Mouse (Mus musculus) heart, embryonic 15.5 days (tissue): ENCODE measurements around the gene Lctl. TPM values are rescaled to one million over a fixed set of nuclear protein-coding genes. Genes with fewer than 3 reads are reported as not detected.
A peak's percentile ranks its signal among the peaks of the same experiment; 100 is the strongest.
"Not testable (repeated sequence)": the region's sequence is repeated elsewhere in the genome, so short reads cannot be mapped to it uniquely, and the experiment has no call there.

Experiments
- ATAC-seq: fragments of 200-750 bp; cut with Nextera tagmentation; replicated peaks from 2 replicates; pipeline ENCODE4 v1.8.0; 2017; ENCODE audit warnings: low read depth, moderate TSS enrichment; ENCODE audit not compliant: insufficient number of reproducible peaks, insufficient read depth, low FRiP score
- H3K27ac ChIP-seq: fragments of 300-500 bp; sonication (generic); 2 replicates; pipeline ENCODE4 v1.5.1; 2015; ENCODE audit warnings: mild to moderate bottlenecking, inconsistent platforms
- H3K27me3 ChIP-seq: fragments of 300-500 bp; sonication (generic); 2 replicates; pipeline ENCODE4 v1.6.1; 2015; ENCODE audit warnings: inconsistent platforms
- H3K36me3 ChIP-seq: fragments of 300-500 bp; sonication (generic); 2 replicates; pipeline ENCODE4 v1.6.1; 2015; ENCODE audit warnings: mild to moderate bottlenecking, inconsistent platforms
- H3K4me1 ChIP-seq: fragments of 300-500 bp; sonication (generic); replicated peaks from 2 replicates; pipeline ENCODE4 v1.6.1; 2015; ENCODE audit warnings: inconsistent platforms
- H3K4me2 ChIP-seq: fragments of 300-500 bp; sonication (generic); 2 replicates; pipeline ENCODE4 v1.6.1; 2015; ENCODE audit warnings: inconsistent platforms, mild to moderate bottlenecking, moderate library complexity
- H3K4me3 ChIP-seq: fragments of 300-500 bp; sonication (generic); 2 replicates; pipeline ENCODE4 v1.5.1; 2015; ENCODE audit warnings: mild to moderate bottlenecking, inconsistent platforms
- H3K9ac ChIP-seq: fragments of 300-500 bp; sonication (generic); 2 replicates; pipeline ENCODE4 v1.6.1; 2015; ENCODE audit warnings: mild to moderate bottlenecking, inconsistent platforms
- H3K9me3 ChIP-seq: fragments of 300-500 bp; sonication (generic); replicated peaks from 2 replicates; pipeline ENCODE4 v1.6.1; 2016; ENCODE audit warnings: inconsistent platforms
- WGBS: fragments of 180-500 bp; shearing (Covaris S2); methylation state at CpG from one replicate; pipeline ENCODE4 v1.1.7; 2015; ENCODE audit warnings: mixed read lengths; 5-methylcytosine and 5-hydroxymethylcytosine counted together
- polyA plus RNA-seq: library from polyadenylated mRNA; unstranded; fragments of >200 nt; fragmentation: Nextera tagmentation; extraction: Ambion mirVana; gene quantifications from 2 replicates; pipeline ENCODE4 v1.2.1, GENCODE M21; 2015

Lctl gene
- polyA plus RNA-seq, 1 experiment from 2014 or later = 0.13 TPM

DNA sequence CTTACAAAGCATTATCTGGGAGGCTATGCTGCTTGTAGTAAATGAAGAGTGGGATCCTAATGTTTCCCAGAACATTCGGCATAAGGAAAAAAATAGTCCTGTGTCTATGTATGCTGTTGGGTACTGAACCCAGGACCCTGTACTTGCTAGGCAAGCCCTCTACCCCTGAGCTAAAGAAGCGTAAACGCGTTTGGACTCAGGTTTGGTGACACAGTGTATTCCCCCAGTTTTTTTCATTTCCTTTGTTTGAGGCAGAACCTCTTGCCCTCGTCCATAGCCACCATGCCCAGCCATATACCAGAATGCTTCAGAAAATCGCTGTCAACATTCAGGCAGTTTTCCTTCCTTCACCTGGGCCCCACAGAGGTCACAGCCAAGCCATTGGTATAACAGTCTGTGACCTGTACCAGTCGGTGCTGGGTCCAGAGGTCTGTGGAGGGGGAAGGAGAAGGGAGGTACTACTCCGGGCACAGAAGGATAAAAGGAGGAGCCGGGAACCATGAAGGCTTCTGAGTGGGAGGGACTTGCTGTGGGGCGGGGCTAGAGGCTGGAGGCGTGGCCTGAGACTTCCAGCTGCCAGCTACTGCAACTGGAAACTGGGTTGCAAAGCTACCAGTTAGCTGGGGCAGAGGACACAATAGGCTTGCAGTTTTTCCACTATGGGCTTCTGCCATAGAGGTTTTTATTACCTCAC is 3.8 kb downstream of the Lctl start:
- Histone ChIP-seq H3K9me3 (no peaks in the 10 kb centered on the region), H3K27me3 (no peaks in the 10 kb centered on the region), H3K4me1 (peaks cover 13% of the 10 kb centered on the region), H3K4me2 (no peak overlapping the region), H3K4me3 (no peak overlapping the region), H3K36me3 (no peaks in the 10 kb centered on the region), H3K9ac (no peak overlapping the region), H3K27ac (no peak overlapping the region)
- ATAC-seq = no peak
- WGBS = 38% methylated on average over 11 of the region's 11 CpGs

- Histone ChIP-seq H3K4me2 (no peak overlapping the region), H3K4me3 (no peak overlapping the region), H3K4me1 (peaks cover 9% of the 10 kb centered on the region; the same call in 1 of the 2 replicates), H3K9ac (no peak overlapping the region), H3K27ac (no peak overlapping the region), H3K27me3 (no peaks in the 10 kb centered on the region), H3K36me3 (no peaks in the 10 kb centered on the region), H3K9me3 (no peaks in the 10 kb centered on the region)
- no peak for ATAC-seq
- WGBS = 87% methylated on average over 10 of the region's 10 CpGs
Measured at GRCm38 (mm10) chr9:64122601-64123000, 5.7 kb downstream of the Lctl start.

DNA sequence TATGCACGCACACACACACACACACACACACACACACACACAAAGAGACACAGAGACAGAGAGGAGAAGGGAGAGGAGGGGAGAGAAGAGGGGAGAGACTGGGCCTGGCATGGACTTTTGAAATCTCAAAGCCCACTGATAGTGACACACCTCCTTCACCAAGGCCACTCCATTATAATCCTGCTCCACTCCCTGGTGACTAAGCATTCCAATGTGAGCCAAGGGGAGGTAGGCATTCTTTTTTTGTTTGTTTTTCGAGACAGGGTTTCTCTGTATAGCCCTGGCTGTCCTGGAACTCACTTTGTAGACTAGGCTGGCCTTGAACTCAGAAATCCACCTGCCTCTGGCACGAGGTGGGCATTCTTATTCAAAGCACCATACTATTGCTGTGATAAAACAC is 7.9 kb downstream of the Lctl start:
- H3K9me3 ChIP-seq, H3K9ac ChIP-seq, H3K4me2 ChIP-seq, H3K4me3 ChIP-seq, H3K36me3 ChIP-seq, H3K27ac ChIP-seq, H3K27me3 ChIP-seq, ATAC-seq, H3K4me1 ChIP-seq: not testable (repeated sequence)
- 55% methylated on average over 3 of the region's 3 CpGs for WGBS

- Histone ChIP-seq H3K9ac (no peak overlapping the region), H3K27me3 (no peaks in the 10 kb centered on the region), H3K36me3 (no peaks in the 10 kb centered on the region), H3K4me1 (peaks cover 9% of the 10 kb centered on the region; the same call in 1 of the 2 replicates), H3K4me3 (no peak overlapping the region), H3K9me3 (no peaks in the 10 kb centered on the region), H3K4me2 (no peak overlapping the region), H3K27ac (no peak overlapping the region)
- no peak; the same call in 1 of the 2 replicates for ATAC-seq
- 42% methylated on average over 3 of the region's 3 CpGs for WGBS
Measured at GRCm38 (mm10) chr9:64125307-64125706, 8.4 kb downstream of the Lctl start.

- Histone ChIP-seq H3K4me3 (no peak overlapping the region), H3K4me2 (peak overlapping the region; percentile 13; the same call in 1 of the 2 replicates), H3K36me3 (no peaks in the 10 kb centered on the region), H3K27ac (no peak overlapping the region), H3K9ac (no peak overlapping the region), H3K9me3 (no peaks in the 10 kb centered on the region), H3K4me1 (peaks cover 9% of the 10 kb centered on the region; the same call in 1 of the 2 replicates), H3K27me3 (no peaks in the 10 kb centered on the region)
- ATAC-seq = no peak
- 51% methylated on average over 12 of the region's 12 CpGs for WGBS
Measured at GRCm38 (mm10) chr9:64126121-64126520, 9.2 kb downstream of the Lctl start.

DNA sequence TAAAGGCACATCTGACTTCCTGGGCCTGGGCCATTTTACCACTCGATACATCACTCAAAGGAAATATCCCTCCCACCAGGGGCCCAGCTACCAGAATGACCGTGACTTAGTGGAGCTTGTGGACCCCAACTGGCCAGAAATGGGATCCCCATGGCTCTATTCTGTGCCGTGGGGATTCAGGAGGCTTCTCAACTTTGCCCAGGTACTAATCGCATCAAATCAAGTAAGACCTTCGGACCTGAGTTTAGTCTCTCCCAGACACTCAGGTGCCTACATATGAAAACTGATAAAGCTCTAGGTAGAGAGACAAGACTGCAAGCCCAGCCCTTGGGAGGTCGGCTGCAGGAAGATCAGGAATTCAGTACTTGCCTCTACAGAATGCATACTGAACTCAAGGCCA is 14.7 kb downstream of the Lctl start:
- no peaks in the 10 kb centered on the region for H3K4me1 ChIP-seq
- H3K4me3 ChIP-seq = no peak overlapping the region
- no peak overlapping the region for H3K27ac ChIP-seq
- no peaks in the 10 kb centered on the region for H3K9me3 ChIP-seq
- no peak for ATAC-seq
- no peaks in the 10 kb centered on the region for H3K27me3 ChIP-seq
- no peak overlapping the region for H3K4me2 ChIP-seq
- 78% methylated on average over 6 of the region's 6 CpGs for WGBS
- no peak overlapping the region for H3K9ac ChIP-seq
- peaks cover under 1% of the 10 kb centered on the region; the same call in 1 of the 2 replicates for H3K36me3 ChIP-seq

DNA sequence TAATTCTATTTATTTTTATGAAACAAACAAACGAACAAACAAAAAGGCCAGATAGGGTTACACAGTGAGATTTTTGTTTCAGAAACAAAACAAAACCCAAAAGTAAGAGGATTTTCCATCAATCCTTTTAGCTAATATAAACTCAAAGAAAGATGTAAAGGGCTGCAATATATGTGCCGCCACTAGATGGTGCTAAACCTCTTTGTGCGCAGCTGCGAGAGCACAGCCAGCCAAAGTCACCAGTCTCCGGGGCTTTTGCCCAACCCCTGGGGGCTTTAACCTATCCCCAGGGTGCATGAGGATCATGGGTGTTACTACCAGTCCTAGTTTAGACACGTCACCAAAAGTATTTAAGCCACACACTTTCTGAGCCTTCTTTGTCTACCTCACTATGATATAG is 21.9 kb downstream of the Lctl start:
- not testable (repeated sequence) for H3K27ac ChIP-seq, H3K27me3 ChIP-seq, H3K4me1 ChIP-seq, H3K4me3 ChIP-seq, H3K9ac ChIP-seq, ATAC-seq, H3K4me2 ChIP-seq, H3K9me3 ChIP-seq
- peaks cover 36% of the 10 kb centered on the region for H3K36me3 ChIP-seq
- WGBS = 5% methylated on average over 6 of the region's 6 CpGs

GRCm38 (mm10) chr9:64139879-64140278 is 22.9 kb downstream of the Lctl start:
- Histone ChIP-seq H3K27me3 (no peaks in the 10 kb centered on the region), H3K36me3 (peaks cover 38% of the 10 kb centered on the region), H3K27ac (no peak overlapping the region), H3K4me1 (no peaks in the 10 kb centered on the region), H3K9ac (no peak overlapping the region), H3K4me3 (no peak overlapping the region), H3K4me2 (no peak overlapping the region), H3K9me3 (no peaks in the 10 kb centered on the region)
- WGBS = 89% methylated on average over 9 of the region's 9 CpGs
- no peak for ATAC-seq

GRCm38 (mm10) chr9:64156641-64157040 is 39.7 kb downstream of the Lctl start:
- H3K27ac ChIP-seq = no peak overlapping the region
- H3K27me3 ChIP-seq = no peaks in the 10 kb centered on the region
- H3K9me3 ChIP-seq = no peaks in the 10 kb centered on the region
- WGBS = 74% methylated on average over 1 of the region's 1 CpGs
- no peak for ATAC-seq
- no peak overlapping the region for H3K9ac ChIP-seq
- no peak overlapping the region for H3K4me3 ChIP-seq
- peaks cover 65% of the 10 kb centered on the region for H3K36me3 ChIP-seq
- H3K4me1 ChIP-seq = no peaks in the 10 kb centered on the region
- no peak overlapping the region for H3K4me2 ChIP-seq

DNA sequence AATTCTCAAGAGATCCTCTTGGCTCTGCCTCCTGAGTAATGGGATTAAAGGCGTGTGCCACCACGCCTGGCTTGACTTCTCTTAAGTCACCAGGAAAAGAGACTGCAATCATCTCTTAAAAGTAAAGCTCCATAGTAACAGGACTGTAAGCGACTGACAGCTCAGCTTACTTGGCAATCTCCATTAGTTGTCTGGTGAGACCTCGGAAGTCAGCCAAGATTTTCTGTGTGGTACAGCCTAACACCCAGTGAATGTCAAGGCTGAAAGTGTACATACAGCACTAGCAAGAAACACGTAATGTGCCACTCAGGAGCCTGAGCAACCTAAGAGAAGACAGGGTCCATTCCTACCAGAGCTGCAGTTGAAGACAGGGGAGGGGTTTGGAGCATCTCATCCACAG is 43.5 kb downstream of the Lctl start:
- no peaks in the 10 kb centered on the region for H3K4me1 ChIP-seq
- ATAC-seq = no peak
- 85% methylated on average over 5 of the region's 5 CpGs for WGBS
- H3K9me3 ChIP-seq = no peaks in the 10 kb centered on the region
- no peaks in the 10 kb centered on the region for H3K27me3 ChIP-seq
- no peak overlapping the region for H3K4me2 ChIP-seq
- H3K36me3 ChIP-seq = peaks cover 67% of the 10 kb centered on the region
- no peak overlapping the region for H3K27ac ChIP-seq
- H3K4me3 ChIP-seq = no peak overlapping the region
- H3K9ac ChIP-seq = no peak overlapping the region

GRCm38 (mm10) chr9:64169967-64170366 is 53.0 kb downstream of the Lctl start:
- ATAC-seq, H3K27me3 ChIP-seq, H3K27ac ChIP-seq, H3K9ac ChIP-seq, H3K4me3 ChIP-seq, H3K4me2 ChIP-seq, H3K9me3 ChIP-seq, H3K36me3 ChIP-seq: not testable (repeated sequence)
- peaks cover 16% of the 10 kb centered on the region for H3K4me1 ChIP-seq
- WGBS = 88% methylated on average over 3 of the region's 3 CpGs

DNA sequence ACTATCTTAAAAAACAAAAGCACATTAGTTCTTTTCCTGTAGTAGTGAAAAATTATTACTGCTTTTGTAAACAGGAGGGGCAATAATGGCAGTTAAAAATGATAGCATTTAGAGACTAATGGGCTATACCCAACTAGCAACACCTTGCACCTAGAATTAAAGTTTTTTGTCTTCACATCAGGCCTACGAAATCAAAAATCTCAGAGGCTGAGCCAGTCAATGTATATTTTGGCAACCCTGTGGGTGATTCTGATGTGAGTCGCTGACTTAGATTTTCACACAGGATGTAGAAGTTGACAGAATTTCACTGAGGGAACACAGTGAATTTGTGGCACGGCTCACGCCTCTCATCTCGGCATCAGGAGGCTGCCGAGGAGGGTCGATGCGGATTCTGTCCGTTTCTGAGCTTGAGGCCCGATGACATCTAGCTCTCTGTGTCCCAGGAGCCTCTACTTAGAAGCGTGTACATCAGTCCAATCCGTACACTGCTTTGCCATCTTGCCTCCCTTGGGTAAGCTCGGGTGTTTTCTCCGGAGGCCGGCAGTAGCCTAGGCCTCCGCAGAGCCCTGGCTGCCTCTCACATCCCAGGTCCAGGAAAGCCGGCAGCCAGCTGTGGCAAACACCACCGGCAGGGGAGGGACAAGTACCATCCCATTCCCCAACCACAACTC is 55.3 kb downstream of the Lctl start:
- Histone ChIP-seq H3K4me2 (peak overlapping the region; percentile 86), H3K9ac (peak overlapping the region; percentile 88), H3K27ac (peak overlapping the region; percentile 95), H3K36me3 (peaks cover 27% of the 10 kb centered on the region), H3K9me3 (no peaks in the 10 kb centered on the region), H3K4me1 (peaks cover 16% of the 10 kb centered on the region), H3K4me3 (peak overlapping the region; percentile 99), H3K27me3 (no peaks in the 10 kb centered on the region)
- no peak; the same call in 1 of the 2 replicates for ATAC-seq
- 1% methylated on average over 18 of the region's 18 CpGs for WGBS
